Mouse (Mus musculus) hematopoietic multipotent progenitor cell, adult 10-12 weeks (in vitro differentiated cells): Measurements from ENCODE around the gene Gm21836. TPM values are rescaled to one million over a fixed set of nuclear protein-coding genes. Genes with fewer than 3 reads are reported as not detected.

Experiments
- polyA plus RNA-seq: library from polyadenylated mRNA; stranded (reverse); fragments of >175 nt; gene quantifications from 2 replicates; pipeline ENCODE4 v1.2.3, GENCODE M21; 2012; ENCODE audit warnings: low replicate concordance

Gene Gm21836
- polyA plus RNA-seq, result not detected in 2 replicates

GRCm38 (mm10) chr9:124493693-124494092 lies at the start of gene Gm21836:
TSS of gene Gm21836 (minus strand) at chr9:124493793.

GRCm38 (mm10) chr9:124476096-124476902 lies 17.3 kb downstream of the Gm21836 start, which contains the start of gene Ppp2r3d:
TSS of gene Ppp2r3d (minus strand) at chr9:124476898.

Other genes with a start within 250 kb of the Gm21836 start
- gene 2010315B03Rik, start 181.1 kb downstream of the Gm21836 start, polyA plus RNA-seq, result 1.5 TPM in 1 of 2 replicates, not detected in the other
- 245 and 704 TPM in 2 replicates for gene Ppp2r3d, start 16.9 kb downstream of the Gm21836 start, polyA plus RNA-seq